Mouse (Mus musculus): Measurements from ENCODE around the gene Tmem132e. TPM values are rescaled to one million over a fixed set of nuclear protein-coding genes. Genes with fewer than 3 reads are reported as not detected.
A peak's percentile ranks its signal among the peaks of the same experiment; 100 is the strongest.

The Tmem132e gene
- total RNA-seq (2021): under 1 TPM; 0.11 to 0.29 TPM

- no peak for DNase-seq
Observed at GRCm38 (mm10) chr11:82388371-82389313, at the start of gene Tmem132e. Gene Tmem132e (plus strand): TSS chr11:82388900.

- peak; percentile 29 for DNase-seq
Observed at GRCm38 (mm10) chr11:82339921-82340401, 48.7 kb upstream of the Tmem132e start.

- no peak for DNase-seq
Observed at GRCm38 (mm10) chr11:82340416-82340815, 48.3 kb upstream of the Tmem132e start.

- no peak for DNase-seq
Observed at GRCm38 (mm10) chr11:82340900-82341299, 47.8 kb upstream of the Tmem132e start.

GRCm38 (mm10) chr11:82351039-82351438 is 37.7 kb upstream of the Tmem132e start:
- DNase-seq: no peak

- DNase-seq: no peak
Observed at GRCm38 (mm10) chr11:82370151-82370550, 18.5 kb upstream of the Tmem132e start.

- DNase-seq: peak; percentile 39
Observed at GRCm38 (mm10) chr11:82371577-82371976, 17.1 kb upstream of the Tmem132e start.

GRCm38 (mm10) chr11:82380606-82381202 is 8.0 kb upstream of the Tmem132e start:
- no peak for DNase-seq

- DNase-seq: peak; percentile 11
Observed at GRCm38 (mm10) chr11:82386970-82387540, 1.6 kb upstream of the Tmem132e start.

- no peak for DNase-seq
Observed at GRCm38 (mm10) chr11:82387711-82388341, 874 bp upstream of the Tmem132e start.

- no peak for DNase-seq
Observed at GRCm38 (mm10) chr11:82389396-82390291, 944 bp downstream of the Tmem132e start.

- no peak for DNase-seq
Observed at GRCm38 (mm10) chr11:82392341-82392740, 3.6 kb downstream of the Tmem132e start.

- peak; percentile 57 for DNase-seq
Observed at GRCm38 (mm10) chr11:82399621-82400020, 10.9 kb downstream of the Tmem132e start.

- no peak for DNase-seq
Observed at GRCm38 (mm10) chr11:82405641-82406040, 16.9 kb downstream of the Tmem132e start.

- DNase-seq: no peak
Observed at GRCm38 (mm10) chr11:82406358-82407221, 17.9 kb downstream of the Tmem132e start.

- no peak for DNase-seq
Observed at GRCm38 (mm10) chr11:82412496-82412895, 23.8 kb downstream of the Tmem132e start.

GRCm38 (mm10) chr11:82418337-82419041 is 29.8 kb downstream of the Tmem132e start:
- no peak for DNase-seq

- no peak for DNase-seq
Observed at GRCm38 (mm10) chr11:82421909-82422308, 33.2 kb downstream of the Tmem132e start.

GRCm38 (mm10) chr11:82423521-82423920 is 34.8 kb downstream of the Tmem132e start:
- DNase-seq: no peak

- DNase-seq: no peak
Observed at GRCm38 (mm10) chr11:82428801-82429200, 40.1 kb downstream of the Tmem132e start.
